Mouse (Mus musculus) heart, embryonic 11.5 days (tissue): ENCODE measurements around the gene Hspb9. TPM values are rescaled to one million over a fixed set of nuclear protein-coding genes. Genes with fewer than 3 reads are reported as not detected.

ENCODE experiments used
- ATAC-seq: fragments of 200-750 bp; cut with Nextera tagmentation; replicated peaks from 2 replicates; pipeline ENCODE4 v1.8.0; 2017; ENCODE audit warnings: moderate library complexity; ENCODE audit not compliant: insufficient number of reproducible peaks, low FRiP score, low TSS enrichment
- H3K27ac ChIP-seq: fragments of 300-500 bp; sonication (generic); 2 replicates; pipeline ENCODE4 v1.5.1; 2014; ENCODE audit warnings: mild to moderate bottlenecking, low read depth, low read length
- H3K27me3 ChIP-seq: fragments of 300-500 bp; sonication (generic); 2 replicates; pipeline ENCODE4 v1.6.1; 2014; ENCODE audit warnings: mild to moderate bottlenecking, low read length, mixed read lengths; ENCODE audit not compliant: control insufficient read depth, insufficient read depth
- H3K36me3 ChIP-seq: fragments of 300-500 bp; sonication (generic); 2 replicates; pipeline ENCODE4 v1.6.1; 2014; ENCODE audit warnings: mild to moderate bottlenecking, low read length, moderate library complexity, mixed read lengths; ENCODE audit not compliant: control insufficient read depth, insufficient read depth
- H3K4me1 ChIP-seq: fragments of 300-500 bp; sonication (generic); 2 replicates; pipeline ENCODE4 v1.6.1; 2014; ENCODE audit warnings: low read length; ENCODE audit not compliant: control insufficient read depth, insufficient read depth
- H3K4me2 ChIP-seq: fragments of 300-500 bp; sonication (generic); 2 replicates; pipeline ENCODE4 v1.6.1; 2014; ENCODE audit warnings: mild to moderate bottlenecking, moderate library complexity
- H3K4me3 ChIP-seq: fragments of 300-500 bp; sonication (generic); 2 replicates; pipeline ENCODE4 v1.5.1; 2014; ENCODE audit warnings: low read depth, low read length
- H3K9ac ChIP-seq: fragments of 300-500 bp; sonication (generic); 2 replicates; pipeline ENCODE4 v1.6.1; 2014; ENCODE audit warnings: mild to moderate bottlenecking, low read depth, low read length, moderate library complexity
- H3K9me3 ChIP-seq: fragments of 300-500 bp; sonication (generic); replicated peaks from 2 replicates; pipeline ENCODE4 v1.6.1; 2016; ENCODE audit warnings: low read length; ENCODE audit not compliant: control insufficient read depth
- WGBS: fragments of 180-500 bp; shearing (Covaris S2); extraction: QIAGEN DNeasy Blood & Tissue Kit; methylation state at CpG from one replicate; pipeline ENCODE4 v1.1.7; 2014; ENCODE audit not compliant: insufficient replicate concordance; 5-methylcytosine and 5-hydroxymethylcytosine counted together
- polyA plus RNA-seq: library from polyadenylated mRNA; unstranded; fragments of >200 nt; fragmentation: Nextera tagmentation; extraction: Ambion mirVana; gene quantifications from 2 replicates; pipeline ENCODE4 v1.2.1, GENCODE M21; 2014

Gene Hspb9
- polyA plus RNA-seq, 1 experiment from 2014 or later = not detected

GRCm38 (mm10) chr11:100710977-100711376 lies 2.7 kb upstream of the Hspb9 start:
- H3K4me1 ChIP-seq = peaks cover 23% of the 10 kb centered on the region
- H3K27ac ChIP-seq = no peak overlapping the region
- no peak for ATAC-seq
- H3K27me3 ChIP-seq = no peaks in the 10 kb centered on the region
- H3K9ac ChIP-seq = no peak overlapping the region
- no peak overlapping the region for H3K4me3 ChIP-seq
- H3K4me2 ChIP-seq = peak overlapping the region; percentile 62; the same call in 1 of the 2 replicates
- no peaks in the 10 kb centered on the region for H3K9me3 ChIP-seq
- WGBS = 76% methylated on average over 4 of the region's 4 CpGs
- peaks cover 13% of the 10 kb centered on the region for H3K36me3 ChIP-seq

- H3K9me3 ChIP-seq = no peaks in the 10 kb centered on the region
- peak within 1 kb of the TSS; percentile 36 for H3K27ac ChIP-seq
- peaks cover 23% of the 10 kb centered on the region for H3K4me1 ChIP-seq
- WGBS = 3% methylated on average over 48 of the region's 48 CpGs
- H3K4me3 ChIP-seq = peak within 1 kb of the TSS; percentile 88
- ATAC-seq = peak; percentile 80
- H3K9ac ChIP-seq = peak within 1 kb of the TSS; percentile 92
- H3K4me2 ChIP-seq = peak within 1 kb of the TSS; percentile 67
- H3K27me3 ChIP-seq = no peaks in the 10 kb centered on the region
- peaks cover 14% of the 10 kb centered on the region; the same call in 1 of the 2 replicates for H3K36me3 ChIP-seq
Observed at GRCm38 (mm10) chr11:100711783-100712615, 1.7 kb upstream of the Hspb9 start, which contains the start of gene Kat2a. TSS of gene Kat2a (minus strand) at chr11:100712465.

GRCm38 (mm10) chr11:100713174-100713573 lies 476 bp upstream of the Hspb9 start:
- H3K4me2 ChIP-seq = peak overlapping the region; percentile 67
- no peaks in the 10 kb centered on the region for H3K27me3 ChIP-seq
- no peak for ATAC-seq
- peaks cover 19% of the 10 kb centered on the region for H3K36me3 ChIP-seq
- no peak overlapping the region for H3K4me3 ChIP-seq
- H3K9ac ChIP-seq = no peak overlapping the region
- no peaks in the 10 kb centered on the region for H3K9me3 ChIP-seq
- WGBS = 61% methylated on average over 4 of the region's 4 CpGs
- peak overlapping the region; percentile 31 for H3K27ac ChIP-seq
- H3K4me1 ChIP-seq = peaks cover 23% of the 10 kb centered on the region

- H3K27ac ChIP-seq = peak overlapping the region; percentile 31
- H3K9me3 ChIP-seq = no peaks in the 10 kb centered on the region
- peak overlapping the region; percentile 61 for H3K9ac ChIP-seq
- H3K4me3 ChIP-seq = peak overlapping the region; percentile 33
- H3K36me3 ChIP-seq = peaks cover 16% of the 10 kb centered on the region
- WGBS = 37% methylated on average over 6 of the region's 6 CpGs
- ATAC-seq = no peak; the same call in 1 of the 2 replicates
- H3K4me1 ChIP-seq = peaks cover 23% of the 10 kb centered on the region
- H3K4me2 ChIP-seq = peak overlapping the region; percentile 67
- no peaks in the 10 kb centered on the region for H3K27me3 ChIP-seq
Observed at GRCm38 (mm10) chr11:100714534-100714915, 875 bp downstream of the Hspb9 start.

- H3K27me3 ChIP-seq = no peaks in the 10 kb centered on the region
- H3K4me3 ChIP-seq = no peak overlapping the region
- H3K36me3 ChIP-seq = peaks cover 16% of the 10 kb centered on the region
- WGBS = 91% methylated on average over 6 of the region's 6 CpGs
- no peaks in the 10 kb centered on the region for H3K9me3 ChIP-seq
- no peak overlapping the region for H3K9ac ChIP-seq
- peaks cover 27% of the 10 kb centered on the region for H3K4me1 ChIP-seq
- H3K4me2 ChIP-seq = no peak overlapping the region
- ATAC-seq = no peak
- H3K27ac ChIP-seq = no peak overlapping the region
Observed at GRCm38 (mm10) chr11:100714948-100715347, 1.3 kb downstream of the Hspb9 start.

GRCm38 (mm10) chr11:100716649-100717048 lies 3.0 kb downstream of the Hspb9 start:
- Histone ChIP-seq H3K9me3 (no peaks in the 10 kb centered on the region), H3K4me1 (peaks cover 42% of the 10 kb centered on the region), H3K27ac (no peak overlapping the region), H3K27me3 (no peaks in the 10 kb centered on the region), H3K4me3 (no peak overlapping the region), H3K9ac (no peak overlapping the region), H3K4me2 (no peak overlapping the region), H3K36me3 (peaks cover 16% of the 10 kb centered on the region)
- 85% methylated on average over 3 of the region's 3 CpGs for whole genome bisulfite sequencing
- no peak for ATAC-seq

- Histone ChIP-seq H3K9ac (no peak overlapping the region), H3K27ac (no peak overlapping the region), H3K4me3 (no peak overlapping the region), H3K4me2 (no peak overlapping the region), H3K36me3 (peaks cover 16% of the 10 kb centered on the region), H3K9me3 (no peaks in the 10 kb centered on the region), H3K27me3 (no peaks in the 10 kb centered on the region), H3K4me1 (peaks cover 47% of the 10 kb centered on the region)
- ATAC-seq = no peak
- 86% methylated on average over 7 of the region's 7 CpGs for WGBS
Observed at GRCm38 (mm10) chr11:100718462-100718861, 4.8 kb downstream of the Hspb9 start.

- no peak overlapping the region for H3K27ac ChIP-seq
- no peaks in the 10 kb centered on the region for H3K9me3 ChIP-seq
- H3K9ac ChIP-seq = no peak overlapping the region
- peaks cover 16% of the 10 kb centered on the region for H3K36me3 ChIP-seq
- no peaks in the 10 kb centered on the region for H3K27me3 ChIP-seq
- no peak overlapping the region for H3K4me3 ChIP-seq
- 90% methylated on average over 4 of the region's 4 CpGs for WGBS
- no peak overlapping the region for H3K4me2 ChIP-seq
- peaks cover 45% of the 10 kb centered on the region for H3K4me1 ChIP-seq
- ATAC-seq = no peak
Observed at GRCm38 (mm10) chr11:100718866-100719265, 5.2 kb downstream of the Hspb9 start.

GRCm38 (mm10) chr11:100719312-100719711 lies 5.7 kb downstream of the Hspb9 start:
- no peaks in the 10 kb centered on the region for H3K9me3 ChIP-seq
- H3K4me1 ChIP-seq = peaks cover 40% of the 10 kb centered on the region
- ATAC-seq = no peak
- no peak overlapping the region for H3K4me3 ChIP-seq
- H3K36me3 ChIP-seq = peaks cover 16% of the 10 kb centered on the region
- H3K9ac ChIP-seq = no peak overlapping the region
- H3K27ac ChIP-seq = no peak overlapping the region
- H3K27me3 ChIP-seq = no peaks in the 10 kb centered on the region
- H3K4me2 ChIP-seq = no peak overlapping the region
- WGBS = 81% methylated on average over 3 of the region's 3 CpGs
